Mouse (Mus musculus): ENCODE results near the gene Acpp. TPM values are rescaled to one million over a fixed set of nuclear protein-coding genes. Genes with fewer than 3 reads are reported as not detected.
A peak's percentile ranks its signal among the peaks of the same experiment; 100 is the strongest.

Acpp gene
- polyA plus RNA-seq, 1 experiment from 2014 or later: 0.84 TPM

DNA sequence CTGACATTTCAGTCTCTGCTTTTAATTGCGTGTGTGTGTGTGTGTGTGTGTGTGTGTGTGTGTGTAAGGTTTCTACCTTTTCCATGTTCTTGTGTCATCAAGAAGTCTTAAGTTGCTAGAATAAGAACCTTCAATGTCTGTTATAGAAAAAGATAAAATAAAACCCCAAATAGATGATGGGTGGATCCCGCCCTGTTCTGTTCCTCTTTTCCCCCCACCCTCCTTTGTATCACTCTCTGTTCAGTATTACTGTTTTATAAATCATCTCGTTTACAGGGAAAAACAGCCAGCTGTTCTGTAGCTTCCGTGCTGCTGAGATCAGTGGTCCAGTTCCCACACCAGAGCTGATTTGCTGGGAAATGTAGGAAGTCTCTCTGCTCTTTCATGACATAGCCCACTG is 65.5 kb downstream of the Acpp start:
- Histone ChIP-seq H3K9ac (replicated peaks; ENCODE audit: low read depth) (no peak overlapping the region), H3K4me2 (replicated peaks; ENCODE audit: low read depth, low read length) (no peak overlapping the region), H3K4me1 (ENCODE audit: insufficient read depth, low read depth, low read length) (no peaks in the 10 kb centered on the region), H3K9me3 (ENCODE audit: low read length) (no peaks in the 10 kb centered on the region), H3K36me3 (ENCODE audit: insufficient read depth, low read length) (no peaks in the 10 kb centered on the region), H3K27me3 (replicated peaks; ENCODE audit: insufficient read depth, low read length) (no peaks in the 10 kb centered on the region), H3K27ac (ENCODE audit: low read length) (no peak overlapping the region), H3K4me3 (ENCODE audit: low read depth, low read length) (no peak overlapping the region)
- 72% methylated on average over 4 of the region's 4 CpGs for WGBS
- no peak for TF ChIP-seq CTCF (IDR thresholded peaks at IDR 0.05)
- TF ChIP-seq EP300 (IDR thresholded peaks at IDR 0.05): no peak
- ATAC-seq (no peak), DNase-seq (ENCODE audit: low spot score) (no peak)

DNA sequence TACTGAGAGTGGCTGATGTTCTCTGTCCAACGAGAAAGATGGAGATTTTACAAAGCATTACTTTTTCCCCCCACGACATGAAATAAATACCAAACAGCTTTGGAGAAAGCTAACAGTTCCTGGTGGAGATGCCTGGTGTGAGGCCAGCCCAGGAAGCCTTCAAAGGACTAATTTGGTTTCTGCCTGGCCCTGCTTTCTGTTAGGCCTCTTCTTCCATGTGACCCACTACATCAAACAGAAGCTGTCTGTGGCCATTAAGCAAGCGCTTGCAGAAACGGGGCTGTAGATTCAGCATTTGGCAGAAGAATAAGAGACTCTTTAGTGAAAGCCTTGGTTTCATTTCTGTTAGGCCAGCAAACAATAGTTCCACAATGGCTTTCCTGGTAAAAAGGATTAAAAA is 65.9 kb downstream of the Acpp start:
- WGBS: 60% methylated on average over 4 of the region's 4 CpGs
- H3K4me1 ChIP-seq (ENCODE audit: insufficient read depth, low read depth, low read length): no peaks in the 10 kb centered on the region
- H3K4me3 ChIP-seq (ENCODE audit: low read depth, low read length): no peak overlapping the region

DNA sequence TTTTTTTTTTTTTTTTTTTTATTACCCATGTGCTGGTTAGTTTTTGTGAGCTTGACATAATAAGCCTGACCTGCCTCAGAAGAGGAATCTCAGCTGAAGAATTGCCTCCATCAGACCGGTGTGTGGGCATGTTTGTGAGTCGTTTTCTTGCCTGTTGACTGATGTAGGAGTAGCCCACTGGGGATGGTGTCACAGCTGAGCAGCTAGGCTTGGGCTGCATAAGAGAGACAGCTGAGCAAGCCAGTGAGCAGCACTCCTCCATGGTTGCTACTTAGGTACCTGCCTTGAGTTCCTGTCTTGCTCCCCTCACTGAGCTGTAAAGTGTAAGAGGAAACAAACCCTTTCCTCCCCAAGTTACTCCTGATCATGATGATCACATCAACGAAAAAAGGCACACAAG is 67.6 kb downstream of the Acpp start:
- no peaks in the 10 kb centered on the region for H3K27me3 ChIP-seq (replicated peaks; ENCODE audit: insufficient read depth, low read length)
- TF ChIP-seq EP300 (IDR thresholded peaks at IDR 0.05): no peak
- no peak for TF ChIP-seq CTCF (IDR thresholded peaks at IDR 0.05)
- H3K9me3 ChIP-seq (ENCODE audit: low read length): no peaks in the 10 kb centered on the region
- no peak overlapping the region for H3K27ac ChIP-seq (ENCODE audit: low read length)
- no peaks in the 10 kb centered on the region for H3K36me3 ChIP-seq (ENCODE audit: insufficient read depth, low read length)
- H3K4me2 ChIP-seq (replicated peaks; ENCODE audit: low read depth, low read length): no peak overlapping the region
- ATAC-seq: no peak
- H3K9ac ChIP-seq (replicated peaks; ENCODE audit: low read depth): no peak overlapping the region
- no peak overlapping the region for H3K4me3 ChIP-seq (ENCODE audit: low read depth, low read length)
- 73% methylated on average over 3 of the region's 3 CpGs for WGBS
- no peaks in the 10 kb centered on the region for H3K4me1 ChIP-seq (ENCODE audit: insufficient read depth, low read depth, low read length)
- no peak for DNase-seq (ENCODE audit: low spot score)

More for the DNA sequence above, 65.9 kb downstream of the Acpp start:
- no peak overlapping the region for H3K9ac ChIP-seq (replicated peaks; ENCODE audit: low read depth)
- ATAC-seq: no peak
- DNase-seq (ENCODE audit: low spot score): no peak
- H3K36me3 ChIP-seq (ENCODE audit: insufficient read depth, low read length): no peaks in the 10 kb centered on the region
- no peaks in the 10 kb centered on the region for H3K9me3 ChIP-seq (ENCODE audit: low read length)
- no peaks in the 10 kb centered on the region for H3K27me3 ChIP-seq (replicated peaks; ENCODE audit: insufficient read depth, low read length)
- no peak for TF ChIP-seq EP300 (IDR thresholded peaks at IDR 0.05)
- TF ChIP-seq CTCF (IDR thresholded peaks at IDR 0.05): no peak
- H3K4me2 ChIP-seq (replicated peaks; ENCODE audit: low read depth, low read length): no peak overlapping the region
- H3K27ac ChIP-seq (ENCODE audit: low read length): no peak overlapping the region

DNA sequence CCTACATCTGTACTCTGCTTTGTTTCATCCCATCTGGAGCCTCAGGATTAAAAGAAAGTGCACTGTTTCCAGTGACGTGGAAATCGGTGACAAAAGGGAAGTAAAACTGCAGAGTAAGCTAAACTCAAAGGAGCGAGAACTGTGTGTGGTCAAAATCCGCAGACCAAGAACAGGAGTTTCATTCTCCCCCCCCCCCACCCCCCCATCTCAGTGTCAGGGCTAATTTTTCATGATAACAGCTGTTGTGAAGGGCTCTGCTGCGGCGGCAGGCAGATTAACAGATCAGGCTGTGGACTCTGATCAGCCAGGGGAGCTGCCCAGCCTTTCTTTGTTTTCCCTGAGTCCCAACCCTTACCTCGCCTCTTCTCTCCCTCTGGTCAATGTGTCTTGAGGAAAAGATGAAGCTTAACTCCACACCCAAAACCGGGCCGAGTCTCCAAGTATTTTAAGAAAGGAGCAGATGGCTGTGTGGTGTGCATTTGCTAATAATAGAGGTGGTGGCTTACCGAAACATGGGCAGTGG is 68.1 kb downstream of the Acpp start:
- WGBS: 26% methylated on average over 10 of the region's 10 CpGs
- Histone ChIP-seq H3K27ac (ENCODE audit: low read length) (no peak overlapping the region), H3K9ac (replicated peaks; ENCODE audit: low read depth) (no peak overlapping the region), H3K4me3 (ENCODE audit: low read depth, low read length) (no peak overlapping the region), H3K9me3 (ENCODE audit: low read length) (no peaks in the 10 kb centered on the region), H3K4me2 (replicated peaks; ENCODE audit: low read depth, low read length) (no peak overlapping the region), H3K36me3 (ENCODE audit: insufficient read depth, low read length) (no peaks in the 10 kb centered on the region), H3K4me1 (ENCODE audit: insufficient read depth, low read depth, low read length) (no peaks in the 10 kb centered on the region), H3K27me3 (replicated peaks; ENCODE audit: insufficient read depth, low read length) (no peaks in the 10 kb centered on the region)
- TF ChIP-seq CTCF (IDR thresholded peaks at IDR 0.05): no peak
- no peak for TF ChIP-seq EP300 (IDR thresholded peaks at IDR 0.05)
- ATAC-seq (no peak), DNase-seq (ENCODE audit: low spot score) (peak; percentile 19)

DNA sequence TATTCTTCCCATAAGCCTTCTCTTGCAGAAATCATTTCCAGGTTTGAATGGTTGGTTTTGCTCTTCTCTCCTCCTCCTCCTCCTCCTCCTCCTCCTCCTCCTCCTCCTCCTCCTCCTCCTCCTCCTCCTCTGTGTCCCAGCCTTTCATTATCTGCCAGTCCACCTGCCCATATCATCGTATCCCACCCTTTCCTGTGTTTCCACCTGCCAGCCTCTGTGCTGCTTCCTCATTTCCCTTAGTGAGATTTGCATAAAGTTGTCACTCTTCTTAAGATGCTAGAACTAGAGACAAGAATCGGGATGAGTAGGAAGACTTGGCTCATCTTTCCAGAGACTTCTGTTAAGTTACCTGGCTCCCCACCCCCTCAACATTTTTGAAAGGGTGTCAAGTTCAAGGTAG is 73.0 kb downstream of the Acpp start:
- Histone ChIP-seq H3K4me2 (replicated peaks; ENCODE audit: low read depth, low read length) (no peak overlapping the region), H3K4me3 (ENCODE audit: low read depth, low read length) (no peak overlapping the region), H3K27ac (ENCODE audit: low read length) (no peak overlapping the region), H3K9ac (replicated peaks; ENCODE audit: low read depth) (no peak overlapping the region), H3K9me3 (ENCODE audit: low read length) (no peaks in the 10 kb centered on the region), H3K36me3 (ENCODE audit: insufficient read depth, low read length) (no peaks in the 10 kb centered on the region), H3K27me3 (replicated peaks; ENCODE audit: insufficient read depth, low read length) (no peaks in the 10 kb centered on the region), H3K4me1 (ENCODE audit: insufficient read depth, low read depth, low read length) (peaks cover 8% of the 10 kb centered on the region; the same call in 1 of the 2 replicates)
- 85% methylated on average over 2 of the region's 2 CpGs for WGBS
- TF ChIP-seq EP300 (IDR thresholded peaks at IDR 0.05) (no peak), CTCF (IDR thresholded peaks at IDR 0.05) (no peak)
- ATAC-seq: no peak
- DNase-seq (ENCODE audit: low spot score): no peak

DNA sequence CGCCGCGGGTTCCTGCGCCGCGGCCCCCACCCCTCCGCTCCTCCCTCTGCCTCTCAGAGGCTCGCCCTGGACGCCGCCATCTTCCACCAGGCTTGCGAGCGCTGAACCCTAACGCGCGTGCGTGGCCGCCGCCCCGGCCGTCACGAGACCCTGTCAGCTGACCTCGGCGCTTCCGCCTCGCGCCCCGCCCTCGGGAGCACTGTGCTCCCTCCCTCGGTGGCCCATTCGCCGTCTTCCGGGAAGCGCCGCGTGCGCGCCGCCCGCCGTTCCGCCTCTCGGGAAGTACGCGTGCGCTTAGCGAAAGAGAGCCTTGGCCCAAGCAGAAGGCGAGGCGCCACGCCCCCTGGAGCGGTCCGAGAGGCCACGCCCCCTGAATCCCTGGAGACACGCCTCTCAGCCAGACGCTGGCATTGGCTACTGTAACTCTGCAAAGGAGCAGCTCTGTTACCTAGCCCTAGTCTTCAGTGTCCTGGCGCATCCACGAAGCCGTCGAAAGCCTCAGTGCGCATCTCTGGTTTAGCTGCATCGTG is 74.7 kb downstream of the Acpp start, which contains the start of gene Dnajc13:
TSS of gene Dnajc13 (minus strand) at position 108 of the 530 bp plus-strand sequence.
- ATAC-seq (peak; percentile 98), DNase-seq (ENCODE audit: low spot score) (peak; percentile 99)
- H3K9ac ChIP-seq (replicated peaks; ENCODE audit: low read depth): peak within 1 kb of the TSS; percentile 81
- H3K4me1 ChIP-seq (ENCODE audit: insufficient read depth, low read depth, low read length): peaks cover 8% of the 10 kb centered on the region; the same call in 1 of the 2 replicates
- no peaks in the 10 kb centered on the region for H3K36me3 ChIP-seq (ENCODE audit: insufficient read depth, low read length)
- TF ChIP-seq CTCF (IDR thresholded peaks at IDR 0.05) (no peak; the same call in 1 of the 2 replicates), EP300 (IDR thresholded peaks at IDR 0.05) (no peak)
- peak within 1 kb of the TSS; percentile 70 for H3K4me2 ChIP-seq (replicated peaks; ENCODE audit: low read depth, low read length)
- no peaks in the 10 kb centered on the region for H3K9me3 ChIP-seq (ENCODE audit: low read length)
- H3K27me3 ChIP-seq (replicated peaks; ENCODE audit: insufficient read depth, low read length): no peaks in the 10 kb centered on the region
- peak within 1 kb of the TSS; percentile 85 for H3K27ac ChIP-seq (ENCODE audit: low read length)
- under 1% methylated on average over 39 of the region's 60 CpGs for WGBS
- H3K4me3 ChIP-seq (ENCODE audit: low read depth, low read length): peak within 1 kb of the TSS; percentile 96
